Mouse (Mus musculus): ENCODE results near the gene Kat2a. TPM values are rescaled to one million over a fixed set of nuclear protein-coding genes. Genes with fewer than 3 reads are reported as not detected.

Kat2a gene
- polyA plus RNA-seq, 1 experiment from 2014 or later, result 65.9 TPM

DNA sequence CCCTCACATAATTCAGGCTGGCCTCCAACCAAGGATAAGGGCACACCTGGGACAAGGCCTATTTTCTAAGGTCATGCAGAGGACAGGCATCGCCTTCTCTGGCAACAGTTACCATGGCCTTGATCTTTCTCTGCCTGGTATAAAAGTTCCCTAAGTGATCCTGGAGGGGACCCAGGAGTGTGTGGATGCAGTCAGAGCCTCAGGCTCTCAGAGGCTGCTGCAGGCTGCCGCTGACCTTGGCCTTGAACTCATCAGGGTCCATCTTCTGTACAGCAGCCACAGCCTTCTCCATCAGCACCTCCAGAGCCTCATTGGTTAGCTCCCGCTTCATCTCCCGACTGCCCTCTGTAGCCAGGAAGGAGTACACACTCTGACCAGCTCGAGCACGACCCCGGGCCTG lies 14.3 kb downstream of the Kat2a start:
- Histone ChIP-seq H3K9ac (ENCODE audit: low read depth, low read length) (no peak overlapping the region), H3K27me3 (ENCODE audit: control insufficient read depth, insufficient read depth, low read depth, low read length) (no peaks in the 10 kb centered on the region; the same call in none of the 2 replicates), H3K4me3 (ENCODE audit: low read depth, low read length) (no peak overlapping the region), H3K4me1 (ENCODE audit: control insufficient read depth, insufficient read depth, low read length) (no peaks in the 10 kb centered on the region; the same call in 1 of the 2 replicates), H3K4me2 (ENCODE audit: low read length) (no peak overlapping the region), H3K27ac (ENCODE audit: low read length) (no peak overlapping the region), H3K36me3 (ENCODE audit: control insufficient read depth, insufficient read depth, low read length) (no peaks in the 10 kb centered on the region), H3K9me3 (replicated peaks; ENCODE audit: control insufficient read depth, low read length, poor library complexity, severe bottlenecking) (no peaks in the 10 kb centered on the region)
- no peak for ATAC-seq
- WGBS, result 67% methylated on average over 7 of the region's 7 CpGs

DNA sequence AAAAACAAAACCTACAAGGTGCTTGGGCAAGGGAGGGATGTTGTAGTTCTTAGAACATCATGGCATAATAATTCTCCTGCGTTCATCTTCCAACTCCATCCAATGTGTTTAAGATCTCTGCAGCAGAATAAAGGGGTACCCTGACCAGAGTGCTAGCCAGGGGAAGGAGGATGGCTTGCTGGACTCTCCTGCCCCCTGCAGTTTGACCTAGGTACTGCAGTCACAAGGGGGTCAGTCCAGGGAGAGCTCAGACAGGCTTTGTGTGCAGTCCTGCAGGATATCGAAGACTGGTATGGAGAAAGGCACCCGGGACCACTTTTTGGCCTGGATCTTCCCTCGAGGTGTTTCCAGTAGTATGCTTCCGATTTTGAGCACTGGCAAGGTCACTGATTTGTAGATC lies 17.3 kb downstream of the Kat2a start:
- H3K4me3 ChIP-seq (ENCODE audit: low read depth, low read length), result no peak overlapping the region
- H3K4me1 ChIP-seq (ENCODE audit: control insufficient read depth, insufficient read depth, low read length), result peaks cover 8% of the 10 kb centered on the region; the same call in 1 of the 2 replicates
- no peak overlapping the region for H3K4me2 ChIP-seq (ENCODE audit: low read length)
- no peaks in the 10 kb centered on the region for H3K36me3 ChIP-seq (ENCODE audit: control insufficient read depth, insufficient read depth, low read length)
- H3K9ac ChIP-seq (ENCODE audit: low read depth, low read length), result no peak overlapping the region
- 34% methylated on average over 5 of the region's 5 CpGs for WGBS
- no peak overlapping the region for H3K27ac ChIP-seq (ENCODE audit: low read length)
- ATAC-seq, result no peak
- peaks cover 9% of the 10 kb centered on the region for H3K27me3 ChIP-seq (ENCODE audit: control insufficient read depth, insufficient read depth, low read depth, low read length)
- H3K9me3 ChIP-seq (replicated peaks; ENCODE audit: control insufficient read depth, low read length, poor library complexity, severe bottlenecking), result no peaks in the 10 kb centered on the region

DNA sequence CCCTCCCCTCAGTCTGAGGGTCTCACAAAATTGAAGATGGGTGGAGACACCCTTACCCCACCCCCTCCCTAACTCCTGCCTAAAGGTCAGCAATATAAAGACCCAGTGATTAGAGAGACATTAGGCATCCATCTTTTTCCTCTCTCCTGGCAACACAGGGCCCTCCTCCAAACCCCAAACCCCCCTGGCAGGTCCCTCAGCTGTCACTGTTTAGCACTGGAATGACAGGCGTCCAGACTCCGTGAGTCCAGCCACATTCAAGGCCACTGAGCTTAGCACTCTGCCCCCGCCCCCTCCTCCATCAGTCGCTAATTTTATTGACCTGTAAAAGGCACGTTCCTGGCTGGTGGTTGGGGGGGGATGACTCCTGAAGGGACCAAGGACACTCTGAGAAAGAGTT lies 19.1 kb downstream of the Kat2a start:
- peaks cover 8% of the 10 kb centered on the region; the same call in 1 of the 2 replicates for H3K4me1 ChIP-seq (ENCODE audit: control insufficient read depth, insufficient read depth, low read length)
- no peaks in the 10 kb centered on the region for H3K36me3 ChIP-seq (ENCODE audit: control insufficient read depth, insufficient read depth, low read length)
- peaks cover 9% of the 10 kb centered on the region for H3K27me3 ChIP-seq (ENCODE audit: control insufficient read depth, insufficient read depth, low read depth, low read length)
- no peak overlapping the region for H3K4me2 ChIP-seq (ENCODE audit: low read length)
- H3K27ac ChIP-seq (ENCODE audit: low read length), result no peak overlapping the region
- no peak for ATAC-seq
- no peak overlapping the region for H3K9ac ChIP-seq (ENCODE audit: low read depth, low read length)
- no peak overlapping the region for H3K4me3 ChIP-seq (ENCODE audit: low read depth, low read length)
- WGBS, result 29% methylated on average over 5 of the region's 5 CpGs
- no peaks in the 10 kb centered on the region for H3K9me3 ChIP-seq (replicated peaks; ENCODE audit: control insufficient read depth, low read length, poor library complexity, severe bottlenecking)

DNA sequence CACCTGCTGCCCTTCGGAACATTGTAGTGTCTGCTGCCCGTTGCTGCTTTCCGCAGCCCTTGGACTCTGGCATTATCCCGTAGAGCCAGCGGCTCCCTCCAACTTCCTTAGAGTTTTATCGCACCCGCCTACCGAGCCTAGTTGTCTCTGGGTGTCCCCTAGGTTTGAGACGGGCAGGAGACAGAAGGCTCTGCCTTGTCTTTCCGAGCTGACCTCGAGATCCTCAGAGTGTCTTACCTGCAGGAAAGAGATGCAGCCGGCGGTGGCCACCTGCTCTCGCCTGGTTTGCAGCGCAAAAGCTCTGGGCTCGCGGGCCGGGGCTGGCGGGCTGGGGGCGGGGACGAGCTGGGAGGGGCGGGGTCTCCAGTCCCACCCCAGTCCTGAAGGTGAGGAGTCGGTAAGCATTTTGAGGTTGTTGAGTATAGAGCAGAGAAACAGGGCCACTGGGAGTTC lies 20.1 kb downstream of the Kat2a start, which contains the start of gene Zfp385c:
Gene Zfp385c (minus strand): TSS at position 292 of the 453 bp plus-strand sequence.
- Histone ChIP-seq H3K4me2 (ENCODE audit: low read length) (peak within 1 kb of the TSS; percentile 56), H3K36me3 (ENCODE audit: control insufficient read depth, insufficient read depth, low read length) (no peaks in the 10 kb centered on the region), H3K9me3 (replicated peaks; ENCODE audit: control insufficient read depth, low read length, poor library complexity, severe bottlenecking) (no peaks in the 10 kb centered on the region), H3K4me1 (ENCODE audit: control insufficient read depth, insufficient read depth, low read length) (peaks cover 8% of the 10 kb centered on the region; the same call in 1 of the 2 replicates), H3K27ac (ENCODE audit: low read length) (no peak within 1 kb of the TSS), H3K9ac (ENCODE audit: low read depth, low read length) (peak within 1 kb of the TSS; percentile 34; the same call in 1 of the 2 replicates), H3K4me3 (ENCODE audit: low read depth, low read length) (peak within 1 kb of the TSS; percentile 27), H3K27me3 (ENCODE audit: control insufficient read depth, insufficient read depth, low read depth, low read length) (peaks cover 9% of the 10 kb centered on the region)
- WGBS, result 2% methylated on average over 23 of the region's 23 CpGs
- ATAC-seq, result no peak

DNA sequence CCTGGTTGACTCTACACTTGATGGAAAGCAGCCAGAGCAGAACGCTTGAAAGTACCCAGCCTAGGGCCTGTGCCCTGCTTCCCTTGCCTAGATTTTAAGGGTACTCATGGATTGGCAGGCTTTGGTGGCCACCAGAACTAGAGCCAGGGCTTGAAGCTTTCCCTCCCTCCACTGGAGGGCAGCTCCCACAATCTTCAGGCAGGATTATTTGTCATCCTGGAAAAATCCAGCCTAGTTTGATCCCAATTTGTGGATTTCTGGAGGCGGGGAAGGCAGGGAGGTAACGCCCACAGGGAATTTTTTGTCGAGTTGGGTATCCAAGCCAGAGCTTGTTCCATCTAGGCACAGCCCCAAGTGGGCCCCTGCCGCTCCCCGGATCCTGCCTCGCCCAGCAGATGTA lies 21.9 kb downstream of the Kat2a start:
- H3K27ac ChIP-seq (ENCODE audit: low read length), result no peak overlapping the region
- peaks cover 8% of the 10 kb centered on the region; the same call in 1 of the 2 replicates for H3K4me1 ChIP-seq (ENCODE audit: control insufficient read depth, insufficient read depth, low read length)
- H3K36me3 ChIP-seq (ENCODE audit: control insufficient read depth, insufficient read depth, low read length), result no peaks in the 10 kb centered on the region
- 81% methylated on average over 7 of the region's 7 CpGs for WGBS
- no peak overlapping the region for H3K9ac ChIP-seq (ENCODE audit: low read depth, low read length)
- H3K27me3 ChIP-seq (ENCODE audit: control insufficient read depth, insufficient read depth, low read depth, low read length), result peaks cover 9% of the 10 kb centered on the region
- H3K9me3 ChIP-seq (replicated peaks; ENCODE audit: control insufficient read depth, low read length, poor library complexity, severe bottlenecking), result no peaks in the 10 kb centered on the region
- H3K4me3 ChIP-seq (ENCODE audit: low read depth, low read length), result no peak overlapping the region
- H3K4me2 ChIP-seq (ENCODE audit: low read length), result no peak overlapping the region
- no peak for ATAC-seq

DNA sequence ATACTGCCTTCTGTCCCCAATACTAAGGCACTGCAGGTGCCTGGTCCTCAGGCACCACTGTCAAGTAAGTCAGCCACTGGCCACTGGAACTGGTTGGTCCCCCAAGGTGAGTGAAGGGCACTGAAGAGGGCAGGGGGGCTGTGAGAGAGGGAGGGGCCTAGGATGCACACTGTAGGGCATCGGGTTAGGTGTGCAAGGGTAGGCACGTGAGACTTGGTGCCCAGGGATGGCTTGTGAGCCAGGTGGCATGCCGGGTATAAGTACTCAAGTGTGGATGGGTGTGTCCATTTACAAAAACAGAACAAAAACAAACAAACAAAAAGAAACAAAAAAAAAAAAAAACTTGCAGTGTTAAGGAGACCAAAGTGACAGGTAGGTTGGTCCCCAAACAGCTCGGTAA lies 23.8 kb downstream of the Kat2a start:
- Histone ChIP-seq H3K27ac (ENCODE audit: low read length) (no peak overlapping the region), H3K9ac (ENCODE audit: low read depth, low read length) (no peak overlapping the region), H3K9me3 (replicated peaks; ENCODE audit: control insufficient read depth, low read length, poor library complexity, severe bottlenecking) (no peaks in the 10 kb centered on the region), H3K27me3 (ENCODE audit: control insufficient read depth, insufficient read depth, low read depth, low read length) (peaks cover 9% of the 10 kb centered on the region), H3K4me3 (ENCODE audit: low read depth, low read length) (no peak overlapping the region), H3K4me2 (ENCODE audit: low read length) (no peak overlapping the region), H3K4me1 (ENCODE audit: control insufficient read depth, insufficient read depth, low read length) (peaks cover 8% of the 10 kb centered on the region; the same call in 1 of the 2 replicates), H3K36me3 (ENCODE audit: control insufficient read depth, insufficient read depth, low read length) (no peaks in the 10 kb centered on the region)
- WGBS, result 78% methylated on average over 4 of the region's 4 CpGs
- ATAC-seq, result no peak

DNA sequence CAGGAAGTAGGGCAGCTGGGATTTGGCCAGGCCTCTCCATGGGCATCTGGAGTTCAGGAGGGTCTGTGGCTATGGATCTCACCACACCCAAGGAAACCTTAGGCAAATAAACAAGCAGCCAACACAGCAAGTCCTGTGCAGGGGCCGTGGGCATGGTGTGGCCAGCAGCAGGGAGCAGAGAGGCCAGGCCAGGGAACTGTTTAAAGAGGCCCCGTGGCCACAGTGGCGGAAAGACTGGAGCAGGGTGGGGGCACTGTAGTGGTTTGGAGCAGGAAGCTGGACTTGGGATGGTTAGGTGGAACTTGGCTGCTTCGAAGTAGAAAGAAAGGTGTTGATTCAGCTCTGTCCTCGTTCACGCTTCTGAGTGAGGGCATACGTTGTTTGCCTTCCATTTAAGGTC lies 25.0 kb downstream of the Kat2a start:
- Histone ChIP-seq H3K27ac (ENCODE audit: low read length) (no peak overlapping the region), H3K4me2 (ENCODE audit: low read length) (no peak overlapping the region), H3K9ac (ENCODE audit: low read depth, low read length) (no peak overlapping the region), H3K9me3 (replicated peaks; ENCODE audit: control insufficient read depth, low read length, poor library complexity, severe bottlenecking) (no peaks in the 10 kb centered on the region), H3K4me1 (ENCODE audit: control insufficient read depth, insufficient read depth, low read length) (peaks cover 4% of the 10 kb centered on the region; the same call in 1 of the 2 replicates), H3K4me3 (ENCODE audit: low read depth, low read length) (no peak overlapping the region), H3K27me3 (ENCODE audit: control insufficient read depth, insufficient read depth, low read depth, low read length) (peaks cover 6% of the 10 kb centered on the region), H3K36me3 (ENCODE audit: control insufficient read depth, insufficient read depth, low read length) (no peaks in the 10 kb centered on the region)
- ATAC-seq, result no peak
- WGBS, result 84% methylated on average over 7 of the region's 7 CpGs

DNA sequence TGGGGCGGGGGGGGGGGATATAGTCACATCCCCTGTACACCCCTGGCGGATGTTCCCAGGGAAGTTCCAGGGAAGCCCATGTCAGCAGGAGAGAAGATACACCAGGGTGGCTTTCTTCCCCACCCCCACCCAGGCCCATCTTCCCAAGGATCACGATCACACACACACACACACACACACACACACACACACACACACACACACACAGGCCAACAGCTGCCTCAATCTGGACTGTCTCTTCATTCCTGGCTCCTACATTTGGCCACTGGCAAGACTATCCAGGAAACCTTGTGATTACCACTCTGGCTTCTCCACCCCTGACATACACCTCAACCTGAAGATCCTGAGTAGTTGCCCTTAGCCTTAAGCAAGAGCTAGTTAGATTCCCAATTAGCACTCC lies 26.9 kb downstream of the Kat2a start:
- Histone ChIP-seq H3K4me3 (ENCODE audit: low read depth, low read length) (no peak overlapping the region), H3K4me2 (ENCODE audit: low read length) (no peak overlapping the region), H3K4me1 (ENCODE audit: control insufficient read depth, insufficient read depth, low read length) (no peaks in the 10 kb centered on the region), H3K9me3 (replicated peaks; ENCODE audit: control insufficient read depth, low read length, poor library complexity, severe bottlenecking) (no peaks in the 10 kb centered on the region), H3K27ac (ENCODE audit: low read length) (no peak overlapping the region), H3K9ac (ENCODE audit: low read depth, low read length) (no peak overlapping the region), H3K36me3 (ENCODE audit: control insufficient read depth, insufficient read depth, low read length) (no peaks in the 10 kb centered on the region), H3K27me3 (ENCODE audit: control insufficient read depth, insufficient read depth, low read depth, low read length) (no peaks in the 10 kb centered on the region)
- WGBS, result 82% methylated on average over 3 of the region's 3 CpGs
- ATAC-seq, result no peak

DNA sequence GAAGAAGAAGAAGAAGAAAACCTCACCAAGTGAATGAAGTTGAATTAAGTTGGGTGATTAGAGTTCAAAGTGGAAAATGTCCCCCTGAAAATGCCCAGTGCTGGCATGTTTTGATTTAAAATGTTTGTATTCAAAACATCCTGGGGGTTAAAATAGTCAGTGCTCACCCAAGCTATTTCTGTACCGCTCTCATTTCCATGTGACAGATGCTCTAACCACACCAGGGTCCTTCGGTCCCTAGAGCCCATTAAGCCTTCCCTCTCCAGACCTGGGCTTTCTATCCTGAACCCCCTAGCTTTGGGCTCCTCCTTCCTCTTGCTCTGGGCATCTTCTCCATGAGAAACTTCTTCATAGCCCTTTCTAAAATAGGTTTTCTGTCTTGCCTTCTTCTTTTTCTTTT lies 28.2 kb downstream of the Kat2a start:
- no peak overlapping the region for H3K27ac ChIP-seq (ENCODE audit: low read length)
- H3K4me3 ChIP-seq (ENCODE audit: low read depth, low read length), result no peak overlapping the region
- H3K9ac ChIP-seq (ENCODE audit: low read depth, low read length), result no peak overlapping the region
- no peaks in the 10 kb centered on the region for H3K36me3 ChIP-seq (ENCODE audit: control insufficient read depth, insufficient read depth, low read length)
- WGBS, result 80% methylated on average over 2 of the region's 2 CpGs
- H3K9me3 ChIP-seq (replicated peaks; ENCODE audit: control insufficient read depth, low read length, poor library complexity, severe bottlenecking), result no peaks in the 10 kb centered on the region
- no peak for ATAC-seq
- H3K27me3 ChIP-seq (ENCODE audit: control insufficient read depth, insufficient read depth, low read depth, low read length), result no peaks in the 10 kb centered on the region
- H3K4me1 ChIP-seq (ENCODE audit: control insufficient read depth, insufficient read depth, low read length), result no peaks in the 10 kb centered on the region
- H3K4me2 ChIP-seq (ENCODE audit: low read length), result no peak overlapping the region
